Mouse (Mus musculus) cortical plate, adult 2 months (tissue): ENCODE data around the gene Aimp2.

Source experiments
- CTCF ChIP-seq: fragments of 200-500 bp; IDR thresholded peaks from 2 replicates; pipeline ENCODE4 v1.5.1; 2011; ENCODE audit warnings: mild to moderate bottlenecking, control low read depth, low read length; ENCODE audit not compliant: insufficient read depth; ENCODE audit errors: extremely low read depth
- POLR2A ChIP-seq: fragments of 200-500 bp; IDR thresholded peaks from 2 replicates; pipeline ENCODE4 v1.6.1; 2011; ENCODE audit warnings: mild to moderate bottlenecking, low read length, control low read depth; ENCODE audit not compliant: insufficient read depth; ENCODE audit errors: extremely low read depth

- no peak for TF ChIP-seq CTCF
- no peak for TF ChIP-seq POLR2A
These were observed 38.7 kb upstream of the Aimp2 start for GRCm38 (mm10) chr5:143948361-143948760.
